Mouse (Mus musculus) liver, embryonic 13.5 days (tissue): ENCODE measurements around the gene Rcor2. TPM values are rescaled to one million over a fixed set of nuclear protein-coding genes. Genes with fewer than 3 reads are reported as not detected.

ENCODE experiments used
- ATAC-seq: fragments of 200-750 bp; cut with Nextera tagmentation; 2 replicates; pipeline ENCODE4 v1.8.0; 2017; ENCODE audit warnings: low read depth, mild to moderate bottlenecking, moderate number of reproducible peaks, moderate library complexity
- DNase-seq: peaks from one replicate; pipeline ENCODE4 v3.0.0; 2022
- H3K27ac ChIP-seq: fragments of 300-500 bp; sonication (generic); 2 replicates; pipeline ENCODE4 v1.5.1; 2015; ENCODE audit warnings: moderate library complexity, mild to moderate bottlenecking, inconsistent platforms
- H3K27me3 ChIP-seq: fragments of 300-500 bp; sonication (generic); 2 replicates; pipeline ENCODE4 v1.6.1; 2015; ENCODE audit warnings: mild to moderate bottlenecking, inconsistent platforms
- H3K36me3 ChIP-seq: fragments of 300-500 bp; sonication (generic); 2 replicates; pipeline ENCODE4 v1.6.1; 2015; ENCODE audit warnings: mild to moderate bottlenecking, inconsistent platforms
- H3K4me1 ChIP-seq: fragments of 300-500 bp; sonication (generic); replicated peaks from 2 replicates; pipeline ENCODE4 v1.6.1; 2015; ENCODE audit warnings: inconsistent platforms
- H3K4me2 ChIP-seq: fragments of 300-500 bp; sonication (generic); 2 replicates; pipeline ENCODE4 v1.6.1; 2015; ENCODE audit warnings: inconsistent platforms, mild to moderate bottlenecking, moderate library complexity
- H3K4me3 ChIP-seq: fragments of 300-500 bp; sonication (generic); replicated peaks from 2 replicates; pipeline ENCODE4 v1.5.1; 2015; ENCODE audit warnings: mild to moderate bottlenecking, inconsistent platforms
- H3K9ac ChIP-seq: fragments of 300-500 bp; sonication (generic); 2 replicates; pipeline ENCODE4 v1.6.1; 2015; ENCODE audit warnings: mild to moderate bottlenecking, inconsistent platforms
- H3K9me3 ChIP-seq: fragments of 300-500 bp; sonication (generic); replicated peaks from 2 replicates; pipeline ENCODE4 v1.6.1; 2016; ENCODE audit warnings: inconsistent platforms
- WGBS: fragments of 180-500 bp; shearing (Covaris S2); methylation state at CpG from one replicate; pipeline ENCODE4 v1.1.7; 2015; ENCODE audit not compliant: insufficient replicate concordance; 5-methylcytosine and 5-hydroxymethylcytosine counted together
- polyA plus RNA-seq: library from polyadenylated mRNA; unstranded; fragments of >200 nt; fragmentation: Nextera tagmentation; extraction: Ambion mirVana; gene quantifications from 2 replicates; pipeline ENCODE4 v1.2.1, GENCODE M21; 2015

Gene Rcor2
- 1.4 and 1.8 TPM in 2 replicates for polyA plus RNA-seq

DNA sequence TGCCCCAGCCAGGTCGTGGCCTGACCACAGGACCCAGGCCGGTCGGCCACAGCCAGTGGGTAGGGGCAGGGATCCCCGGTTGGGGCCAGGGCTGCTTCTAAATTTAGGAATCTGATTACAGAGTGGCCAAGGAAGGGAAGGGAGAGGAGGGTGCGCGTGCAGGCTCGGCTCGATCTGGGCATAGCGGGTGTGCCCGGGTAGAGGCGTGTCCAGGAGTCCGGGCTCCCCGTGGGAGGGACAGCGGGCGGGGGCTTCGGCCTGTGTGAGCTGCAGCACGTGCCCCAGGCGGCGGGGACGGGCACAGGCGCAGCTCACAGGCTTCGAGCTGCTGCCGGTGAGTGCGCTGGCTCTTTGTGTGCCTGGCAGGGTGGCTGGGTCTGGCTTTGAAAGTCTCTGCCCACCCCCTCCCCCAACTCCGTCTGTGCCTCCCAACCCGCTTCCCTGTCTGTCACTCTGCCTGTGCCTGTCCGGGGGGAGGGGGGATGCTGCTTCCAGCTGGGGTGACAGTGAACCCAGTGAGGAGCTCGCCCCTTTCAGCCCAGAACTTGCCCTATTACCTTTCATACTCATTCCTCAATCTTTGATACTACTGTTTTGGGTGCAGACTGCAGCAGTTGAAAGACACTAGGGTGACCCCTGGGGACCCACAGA lies at the start of gene Rcor2:
Rcor2 (plus strand) TSS at position 235 of the 651 bp plus-strand sequence.
- ATAC-seq (0 out of 2 replicates have a peak, but pooled peaks have one; percentile 1), DNase-seq (no peak)
- H3K4me3 ChIP-seq = peak within 1 kb of the TSS; percentile 66
- H3K9me3 ChIP-seq = no peaks in the 10 kb centered on the region
- peak within 1 kb of the TSS; percentile 88 for H3K4me2 ChIP-seq
- peaks cover 56% of the 10 kb centered on the region for H3K27me3 ChIP-seq
- H3K36me3 ChIP-seq = no peaks in the 10 kb centered on the region
- H3K9ac ChIP-seq = peak within 1 kb of the TSS; percentile 70
- WGBS = 3% methylated on average over 28 of the region's 28 CpGs
- peaks cover 57% of the 10 kb centered on the region for H3K4me1 ChIP-seq
- H3K27ac ChIP-seq = no peak within 1 kb of the TSS

DNA sequence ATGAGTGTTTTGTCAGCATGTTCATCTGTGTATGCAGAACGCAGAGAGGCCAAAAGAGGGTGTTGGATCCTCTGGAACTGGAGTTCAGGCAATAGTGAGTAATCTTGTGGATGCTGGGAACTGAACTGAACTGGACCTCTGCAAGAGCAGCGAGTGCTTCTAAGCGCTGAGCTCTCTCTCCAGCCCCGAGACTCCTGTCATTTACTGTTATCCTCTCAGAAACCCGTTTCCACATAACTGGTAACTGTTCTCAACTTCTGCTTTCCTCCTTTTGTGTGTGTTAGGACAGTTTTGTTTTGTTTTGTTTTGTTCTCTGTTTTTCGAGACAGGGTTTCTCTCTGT lies 49.2 kb upstream of the Rcor2 start:
- H3K27ac ChIP-seq = peak overlapping the region; percentile 67
- peaks cover 36% of the 10 kb centered on the region for H3K36me3 ChIP-seq
- 5% methylated on average over 6 of the region's 6 CpGs for WGBS
- peak overlapping the region; percentile 86 for H3K4me3 ChIP-seq
- no peaks in the 10 kb centered on the region for H3K9me3 ChIP-seq
- DNase-seq (no peak), ATAC-seq (peak; percentile 27)
- H3K9ac ChIP-seq = peak overlapping the region; percentile 70
- H3K4me2 ChIP-seq = peak overlapping the region; percentile 88
- peaks cover 41% of the 10 kb centered on the region for H3K4me1 ChIP-seq
- no peaks in the 10 kb centered on the region for H3K27me3 ChIP-seq

DNA sequence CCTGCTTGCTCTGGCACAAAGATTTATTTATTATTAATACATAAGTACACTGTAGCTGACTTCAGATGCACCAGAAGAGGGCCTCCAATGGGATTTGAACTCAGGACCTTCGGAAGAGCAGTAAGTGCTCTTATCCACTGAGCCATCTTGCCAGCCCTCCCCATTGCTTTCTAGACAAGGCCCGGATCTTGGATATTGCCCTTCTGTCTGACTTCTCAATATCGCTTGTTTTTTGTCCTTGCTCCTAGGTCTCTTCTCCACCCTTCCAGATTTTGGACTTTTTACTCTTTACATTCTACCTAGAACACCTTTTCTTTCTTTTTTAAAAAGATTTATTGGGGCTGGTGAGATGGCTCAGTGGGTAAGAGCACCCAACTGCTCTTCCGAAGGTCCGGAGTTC lies 48.4 kb upstream of the Rcor2 start:
- peaks cover 27% of the 10 kb centered on the region for H3K36me3 ChIP-seq
- no peaks in the 10 kb centered on the region for H3K27me3 ChIP-seq
- H3K9ac ChIP-seq = no peak overlapping the region
- H3K4me3 ChIP-seq = no peak overlapping the region
- peaks cover 41% of the 10 kb centered on the region for H3K4me1 ChIP-seq
- 87% methylated on average over 5 of the region's 5 CpGs for WGBS
- DNase-seq = no peak
- peak overlapping the region; percentile 10; the same call in 1 of the 2 replicates for H3K4me2 ChIP-seq
- ATAC-seq = no peak
- no peak overlapping the region for H3K27ac ChIP-seq
- H3K9me3 ChIP-seq = no peaks in the 10 kb centered on the region

DNA sequence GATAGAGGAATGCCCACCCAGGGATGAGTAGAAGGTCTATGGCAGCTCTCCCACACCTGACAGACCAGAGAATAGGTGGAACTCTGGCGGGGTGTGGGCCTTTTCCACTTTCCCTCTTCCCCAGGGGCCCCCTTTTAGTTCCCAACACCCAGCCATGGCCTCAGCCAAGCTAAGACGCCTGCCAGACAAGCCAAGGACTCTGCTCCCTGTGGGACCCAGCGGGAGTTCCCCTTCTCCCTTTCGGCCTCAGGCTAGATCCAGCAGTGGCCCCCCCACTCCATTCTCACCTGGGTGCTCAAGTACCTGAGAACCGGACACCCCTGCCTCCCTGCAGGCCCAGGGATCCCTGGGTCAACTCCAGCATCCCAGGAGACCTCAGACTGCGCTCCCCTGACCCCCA lies 44.9 kb upstream of the Rcor2 start:
- no peak overlapping the region for H3K4me2 ChIP-seq
- no peak overlapping the region for H3K4me3 ChIP-seq
- DNase-seq = no peak
- peaks cover 14% of the 10 kb centered on the region for H3K4me1 ChIP-seq
- H3K27me3 ChIP-seq = no peaks in the 10 kb centered on the region
- ATAC-seq = no peak
- no peak overlapping the region for H3K27ac ChIP-seq
- WGBS = 80% methylated on average over 6 of the region's 6 CpGs
- no peaks in the 10 kb centered on the region for H3K9me3 ChIP-seq
- no peak overlapping the region for H3K9ac ChIP-seq
- peaks cover 17% of the 10 kb centered on the region for H3K36me3 ChIP-seq

- Histone ChIP-seq H3K9me3 (no peaks in the 10 kb centered on the region), H3K4me3 (no peak overlapping the region), H3K9ac (no peak overlapping the region), H3K27me3 (no peaks in the 10 kb centered on the region), H3K36me3 (peaks cover 30% of the 10 kb centered on the region), H3K4me1 (peaks cover 7% of the 10 kb centered on the region; the same call in 1 of the 2 replicates), H3K4me2 (no peak overlapping the region), H3K27ac (no peak overlapping the region)
- ATAC-seq = no peak
- no peak for DNase-seq
Measured at GRCm38 (mm10) chr19:7223488-7223887, 43.6 kb upstream of the Rcor2 start.

DNA sequence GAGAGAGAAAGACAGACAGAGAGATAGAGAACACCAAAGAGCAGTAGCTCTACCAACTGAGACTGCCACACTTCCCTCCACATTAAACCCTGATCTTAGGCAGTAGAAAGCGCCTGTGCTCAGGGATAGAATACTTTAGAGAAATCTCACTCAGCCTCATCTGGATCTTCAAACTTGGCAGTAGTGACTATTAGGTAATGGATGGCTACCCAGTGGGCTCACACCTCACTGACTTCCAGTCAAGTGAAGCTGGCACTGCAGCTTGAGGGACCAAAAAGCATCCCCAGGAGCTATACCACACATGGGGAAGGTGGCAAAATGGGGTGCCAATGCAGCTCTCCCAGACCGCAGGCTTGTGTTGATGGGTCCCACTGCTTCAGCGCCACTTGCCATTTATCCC lies 42.9 kb upstream of the Rcor2 start:
- Histone ChIP-seq H3K4me3 (no peak overlapping the region), H3K9ac (no peak overlapping the region), H3K27me3 (no peaks in the 10 kb centered on the region), H3K36me3 (peaks cover 38% of the 10 kb centered on the region), H3K9me3 (no peaks in the 10 kb centered on the region), H3K4me2 (no peak overlapping the region), H3K27ac (no peak overlapping the region), H3K4me1 (0 out of 2 replicates have a peak, but pooled peaks cover 3% of the 10 kb centered on the region)
- DNase-seq = no peak
- 82% methylated on average over 3 of the region's 3 CpGs for WGBS
- no peak for ATAC-seq

- Histone ChIP-seq H3K27me3 (no peaks in the 10 kb centered on the region), H3K9me3 (no peaks in the 10 kb centered on the region), H3K4me3 (no peak overlapping the region), H3K36me3 (peaks cover 47% of the 10 kb centered on the region), H3K27ac (no peak overlapping the region), H3K4me2 (no peak overlapping the region), H3K9ac (no peak overlapping the region), H3K4me1 (0 out of 2 replicates have a peak, but pooled peaks cover 3% of the 10 kb centered on the region)
- ATAC-seq (no peak), DNase-seq (no peak)
- 86% methylated on average over 9 of the region's 9 CpGs for WGBS
Measured at GRCm38 (mm10) chr19:7225096-7225690, 41.9 kb upstream of the Rcor2 start.

DNA sequence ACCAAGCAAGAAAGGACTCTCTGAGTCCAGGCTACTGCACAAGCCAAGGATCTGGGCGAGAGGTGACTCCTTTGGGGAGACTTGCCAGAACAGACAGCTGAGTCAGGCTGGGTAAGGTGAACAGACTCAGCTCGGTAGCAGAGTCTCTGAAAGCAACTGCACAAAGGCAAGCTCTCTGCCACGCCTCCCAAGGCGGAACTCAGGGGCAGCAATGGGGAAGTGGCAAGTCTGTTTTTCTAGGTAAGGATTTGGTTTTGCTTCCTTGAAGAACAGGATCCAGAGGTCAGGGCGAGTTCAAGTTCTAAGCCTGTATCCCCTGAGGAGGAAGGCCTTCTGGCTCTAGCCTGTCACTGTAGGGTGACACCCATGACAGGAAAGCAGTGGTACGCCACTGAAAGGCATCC lies 40.6 kb upstream of the Rcor2 start:
- peaks cover 61% of the 10 kb centered on the region for H3K36me3 ChIP-seq
- DNase-seq (no peak), ATAC-seq (no peak)

DNA sequence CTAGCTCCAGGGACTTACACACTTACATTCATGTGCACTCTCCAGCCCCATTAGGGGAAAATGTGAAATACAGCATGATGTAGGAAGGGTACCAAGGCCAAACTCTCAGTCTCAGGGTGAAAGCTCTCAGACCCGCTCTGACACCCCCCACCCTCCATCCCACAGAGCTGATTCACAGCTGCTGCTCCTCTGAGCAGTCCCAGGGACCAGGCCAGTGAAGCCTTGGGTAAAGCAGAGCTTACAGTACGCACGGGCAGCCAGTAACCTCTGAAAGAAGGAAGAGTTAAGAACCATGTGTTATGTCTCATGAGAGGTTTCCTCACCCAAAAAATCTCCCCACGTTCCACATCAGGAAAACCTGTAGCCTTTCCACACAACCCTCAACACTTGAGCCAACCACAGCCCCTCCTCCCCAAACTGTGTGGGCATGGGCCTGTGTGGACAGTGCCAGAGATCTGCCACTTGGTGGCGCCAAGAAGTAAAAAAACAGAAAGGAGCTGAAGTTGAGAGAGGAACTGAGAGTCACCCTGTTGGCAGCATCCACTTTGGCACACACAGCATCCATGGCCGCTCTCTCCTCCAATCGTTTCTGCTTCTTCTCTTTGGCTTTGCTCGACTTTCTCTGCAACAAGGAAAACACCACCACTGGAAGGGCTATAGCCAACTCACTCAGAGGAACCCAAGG lies 32.4 kb upstream of the Rcor2 start:
- Histone ChIP-seq H3K9me3 (no peaks in the 10 kb centered on the region), H3K4me2 (no peak overlapping the region), H3K4me3 (no peak overlapping the region), H3K9ac (no peak overlapping the region), H3K36me3 (peaks cover 80% of the 10 kb centered on the region), H3K27ac (no peak overlapping the region), H3K27me3 (no peaks in the 10 kb centered on the region), H3K4me1 (peaks cover 38% of the 10 kb centered on the region)
- WGBS = 57% methylated on average over 8 of the region's 8 CpGs
- ATAC-seq (peak; percentile 70), DNase-seq (peak; percentile 42)

More for the DNA sequence above, 40.6 kb upstream of the Rcor2 start:
- H3K4me1 ChIP-seq = 0 out of 2 replicates have a peak, but pooled peaks cover 3% of the 10 kb centered on the region
- no peak overlapping the region for H3K27ac ChIP-seq
- no peaks in the 10 kb centered on the region for H3K9me3 ChIP-seq
- H3K9ac ChIP-seq = no peak overlapping the region
- no peak overlapping the region for H3K4me3 ChIP-seq
- WGBS = 59% methylated on average over 6 of the region's 6 CpGs
- H3K27me3 ChIP-seq = no peaks in the 10 kb centered on the region
- no peak overlapping the region for H3K4me2 ChIP-seq

GRCm38 (mm10) chr19:7235461-7235860 lies 31.7 kb upstream of the Rcor2 start:
- Histone ChIP-seq H3K27ac (no peak overlapping the region), H3K27me3 (no peaks in the 10 kb centered on the region), H3K4me1 (peaks cover 44% of the 10 kb centered on the region), H3K4me2 (no peak overlapping the region), H3K9ac (no peak overlapping the region), H3K36me3 (peaks cover 72% of the 10 kb centered on the region), H3K4me3 (no peak overlapping the region), H3K9me3 (no peaks in the 10 kb centered on the region)
- WGBS = 84% methylated on average over 9 of the region's 9 CpGs
- ATAC-seq (no peak), DNase-seq (no peak)

- Histone ChIP-seq H3K36me3 (peaks cover 66% of the 10 kb centered on the region), H3K9ac (no peak overlapping the region), H3K9me3 (no peaks in the 10 kb centered on the region), H3K27me3 (no peaks in the 10 kb centered on the region), H3K27ac (no peak overlapping the region), H3K4me3 (no peak overlapping the region), H3K4me2 (no peak overlapping the region), H3K4me1 (peaks cover 44% of the 10 kb centered on the region)
- WGBS = 87% methylated on average over 2 of the region's 2 CpGs
- DNase-seq (no peak), ATAC-seq (no peak)
Measured at GRCm38 (mm10) chr19:7236011-7236410, 31.1 kb upstream of the Rcor2 start.
